Mouse (Mus musculus): ENCODE data around the gene Hsp90b1.

GRCm38 (mm10) chr10:86731500-86731863 lies 26.2 kb upstream of the Hsp90b1 start:
- TF ChIP-seq CTCF (IDR thresholded peaks at IDR 0.05; ENCODE audit: extremely low read depth, insufficient read length, insufficient replicate concordance, low read depth, low read length), result no peak
- no peak for TF ChIP-seq POLR2A (IDR thresholded peaks at IDR 0.05; ENCODE audit: low read depth, low read length)
